Mouse (Mus musculus): ENCODE measurements around the gene Notch2. TPM values are rescaled to one million over a fixed set of nuclear protein-coding genes. Genes with fewer than 3 reads are reported as not detected.

The Notch2 gene
- polyA plus RNA-seq, 1 experiment from 2014 or later, result 35.7 TPM

- H3K36me3 ChIP-seq, result no peaks in the 10 kb centered on the region
- 74% methylated on average over 2 of the region's 2 CpGs for WGBS
- H3K4me2 ChIP-seq, result no peak overlapping the region
- no peak overlapping the region for H3K4me3 ChIP-seq (replicated peaks)
- H3K27me3 ChIP-seq, result no peaks in the 10 kb centered on the region
- H3K9me3 ChIP-seq, result peaks cover 5% of the 10 kb centered on the region
- no peak overlapping the region for H3K9ac ChIP-seq (replicated peaks)
- H3K4me1 ChIP-seq (replicated peaks), result no peaks in the 10 kb centered on the region
- H3K27ac ChIP-seq, result no peak overlapping the region
- ATAC-seq (ENCODE audit: insufficient number of reproducible peaks, insufficient read depth, low FRiP score, low TSS enrichment, low read depth), result no peak
Measured at GRCm38 (mm10) chr3:97978710-97979109, 34.6 kb upstream of the Notch2 start.

DNA sequence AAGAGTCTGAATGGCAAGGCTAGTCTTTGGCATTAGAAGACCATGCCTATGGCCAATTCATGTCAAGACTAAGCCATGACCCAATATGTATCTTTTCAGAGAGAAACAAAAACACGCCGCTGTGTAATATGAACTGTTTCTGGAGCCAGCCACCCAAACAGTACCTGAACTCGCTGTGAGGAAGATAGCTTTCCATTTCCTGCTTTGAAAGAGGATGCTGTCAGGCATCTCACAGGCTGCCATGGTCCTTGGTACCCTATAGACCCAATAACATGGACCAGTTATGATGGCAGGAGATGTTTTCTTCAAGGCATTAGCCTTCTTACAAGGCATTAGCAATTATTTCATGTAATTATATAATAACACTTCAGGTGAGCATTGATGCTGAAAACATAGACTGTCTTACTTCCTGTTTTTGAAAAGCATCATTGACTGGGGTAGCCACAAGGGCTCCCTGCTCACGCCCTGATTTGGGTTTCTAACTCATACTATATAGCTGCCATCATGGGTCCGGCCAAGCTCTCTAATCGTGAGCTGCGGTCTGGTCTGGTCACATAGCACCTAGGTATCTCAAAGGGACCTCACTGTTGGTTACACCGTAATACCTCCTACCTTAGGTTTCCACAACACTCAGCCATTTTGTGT lies 32.5 kb upstream of the Notch2 start:
- Histone ChIP-seq H3K9ac (replicated peaks) (no peak overlapping the region), H3K27ac (no peak overlapping the region), H3K9me3 (no peaks in the 10 kb centered on the region), H3K4me1 (replicated peaks) (no peaks in the 10 kb centered on the region), H3K4me2 (no peak overlapping the region), H3K4me3 (replicated peaks) (no peak overlapping the region), H3K36me3 (no peaks in the 10 kb centered on the region), H3K27me3 (no peaks in the 10 kb centered on the region)
- ATAC-seq (ENCODE audit: insufficient number of reproducible peaks, insufficient read depth, low FRiP score, low TSS enrichment, low read depth), result no peak
- WGBS, result 87% methylated on average over 8 of the region's 8 CpGs

- Histone ChIP-seq H3K27me3 (no peaks in the 10 kb centered on the region), H3K4me3 (replicated peaks) (no peak overlapping the region), H3K27ac (no peak overlapping the region), H3K9ac (replicated peaks) (no peak overlapping the region), H3K4me2 (no peak overlapping the region), H3K9me3 (no peaks in the 10 kb centered on the region), H3K4me1 (replicated peaks) (no peaks in the 10 kb centered on the region), H3K36me3 (no peaks in the 10 kb centered on the region)
- 44% methylated on average over 3 of the region's 3 CpGs for WGBS
- no peak for ATAC-seq (ENCODE audit: insufficient number of reproducible peaks, insufficient read depth, low FRiP score, low TSS enrichment, low read depth)
Measured at GRCm38 (mm10) chr3:97981376-97981906, 31.9 kb upstream of the Notch2 start.

DNA sequence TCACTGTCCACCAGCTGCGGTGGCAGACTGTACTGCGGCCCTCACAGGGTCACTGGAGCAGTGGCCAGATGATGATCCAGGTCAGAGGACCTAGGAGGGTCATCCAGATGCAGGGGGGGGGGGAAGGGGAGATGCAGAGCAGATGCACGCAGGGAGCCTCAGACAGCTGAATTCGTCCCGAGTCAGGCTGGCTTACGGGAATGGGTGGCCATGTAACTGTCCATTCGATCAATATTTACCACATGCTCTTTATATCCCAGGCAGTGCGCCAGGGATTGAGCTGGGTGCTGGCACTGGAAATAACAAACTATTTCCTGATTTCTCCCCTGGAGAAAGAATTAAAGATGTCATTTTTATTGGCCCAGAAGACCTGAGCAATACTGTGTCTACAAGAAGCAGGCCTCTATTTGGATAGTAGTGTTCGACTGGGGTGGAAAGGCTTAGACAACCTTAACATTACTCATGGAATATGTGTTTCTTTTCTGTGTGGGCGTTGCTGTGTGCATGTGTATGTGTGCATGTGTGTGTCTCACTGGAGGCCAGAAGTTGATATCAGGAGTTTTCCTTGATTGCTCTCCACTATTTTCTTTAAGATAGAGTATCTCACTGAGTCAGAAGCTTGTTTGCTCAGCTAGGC lies 28.3 kb upstream of the Notch2 start:
- Histone ChIP-seq H3K27me3 (no peaks in the 10 kb centered on the region), H3K27ac (no peak overlapping the region), H3K9me3 (no peaks in the 10 kb centered on the region), H3K4me3 (replicated peaks) (no peak overlapping the region), H3K4me1 (replicated peaks) (no peaks in the 10 kb centered on the region), H3K9ac (replicated peaks) (no peak overlapping the region), H3K4me2 (no peak overlapping the region), H3K36me3 (no peaks in the 10 kb centered on the region)
- ATAC-seq (ENCODE audit: insufficient number of reproducible peaks, insufficient read depth, low FRiP score, low TSS enrichment, low read depth), result no peak
- 71% methylated on average over 10 of the region's 10 CpGs for WGBS

DNA sequence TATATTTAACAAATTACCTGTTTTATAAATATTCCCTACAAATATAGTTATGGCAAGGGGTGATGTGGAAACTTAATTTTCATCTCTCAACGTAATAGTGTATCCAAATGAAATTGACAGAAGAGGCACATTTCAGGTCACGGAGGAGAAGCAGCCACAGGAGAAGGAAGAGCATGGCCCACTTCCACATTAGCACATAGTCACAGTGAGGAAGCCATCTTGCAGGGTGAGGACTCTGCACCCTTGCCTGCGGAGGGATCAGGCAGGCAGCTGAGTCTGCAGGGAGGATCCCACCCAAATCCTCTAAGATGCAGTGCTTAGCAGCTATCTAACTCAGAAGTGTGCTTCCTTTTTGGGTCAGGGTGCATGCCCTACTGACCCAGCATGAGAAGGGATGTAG lies 27.6 kb upstream of the Notch2 start:
- no peak overlapping the region for H3K4me2 ChIP-seq
- no peak for ATAC-seq (ENCODE audit: insufficient number of reproducible peaks, insufficient read depth, low FRiP score, low TSS enrichment, low read depth)
- no peak overlapping the region for H3K27ac ChIP-seq
- H3K4me3 ChIP-seq (replicated peaks), result no peak overlapping the region
- no peak overlapping the region for H3K9ac ChIP-seq (replicated peaks)
- no peaks in the 10 kb centered on the region for H3K4me1 ChIP-seq (replicated peaks)
- H3K27me3 ChIP-seq, result no peaks in the 10 kb centered on the region
- no peaks in the 10 kb centered on the region for H3K36me3 ChIP-seq
- 78% methylated on average over 3 of the region's 3 CpGs for WGBS
- H3K9me3 ChIP-seq, result no peaks in the 10 kb centered on the region

DNA sequence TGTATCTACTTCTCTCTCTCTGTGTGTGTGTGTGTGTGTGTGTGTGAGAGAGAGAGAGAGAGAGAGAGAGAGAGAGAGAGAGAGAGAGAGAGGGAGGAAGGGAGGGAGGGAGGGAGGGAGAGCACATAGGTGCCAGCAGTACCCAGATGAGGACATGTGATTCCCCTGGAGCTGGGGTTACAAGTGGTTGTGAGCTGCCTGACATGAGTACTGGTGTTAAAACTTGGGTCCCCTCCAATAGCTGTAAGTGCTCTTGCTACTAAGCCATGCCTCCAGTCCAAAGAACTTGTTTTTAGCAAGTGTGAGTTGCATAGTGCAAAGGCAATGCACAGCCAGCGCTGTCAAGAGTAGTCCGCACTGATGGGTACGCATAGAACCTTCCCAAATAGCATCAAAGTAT lies 26.2 kb upstream of the Notch2 start:
- H3K4me2 ChIP-seq, result no peak overlapping the region
- H3K36me3 ChIP-seq, result no peaks in the 10 kb centered on the region
- H3K27me3 ChIP-seq, result no peaks in the 10 kb centered on the region
- no peak overlapping the region for H3K9ac ChIP-seq (replicated peaks)
- H3K4me3 ChIP-seq (replicated peaks), result no peak overlapping the region
- H3K4me1 ChIP-seq (replicated peaks), result no peaks in the 10 kb centered on the region
- no peaks in the 10 kb centered on the region for H3K9me3 ChIP-seq
- 99% methylated on average over 3 of the region's 3 CpGs for WGBS
- no peak overlapping the region for H3K27ac ChIP-seq
- ATAC-seq (ENCODE audit: insufficient number of reproducible peaks, insufficient read depth, low FRiP score, low TSS enrichment, low read depth), result no peak

DNA sequence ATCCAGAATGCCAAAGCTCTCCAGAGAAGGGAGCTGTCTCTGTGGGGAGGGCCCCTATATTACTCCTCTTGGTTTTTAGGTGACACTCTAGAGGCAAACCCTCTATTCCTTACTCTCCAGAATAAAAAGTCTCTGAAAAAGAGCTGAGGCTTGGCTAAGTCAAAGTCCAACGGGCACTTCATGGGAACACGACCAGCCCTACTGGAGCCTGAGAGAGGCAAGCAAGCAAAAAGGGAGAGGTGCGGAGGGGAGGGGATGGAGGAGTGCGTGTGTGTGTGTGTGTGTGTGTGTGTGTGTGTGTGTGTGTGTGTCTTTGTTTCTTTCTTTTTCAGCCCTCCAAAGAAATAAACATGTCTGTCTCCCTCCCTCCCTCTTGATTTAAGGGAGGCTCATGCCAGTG lies 24.6 kb upstream of the Notch2 start:
- WGBS, result 65% methylated on average over 4 of the region's 4 CpGs
- no peaks in the 10 kb centered on the region for H3K9me3 ChIP-seq
- H3K36me3 ChIP-seq, result no peaks in the 10 kb centered on the region
- H3K4me2 ChIP-seq, result no peak overlapping the region
- H3K4me3 ChIP-seq (replicated peaks), result no peak overlapping the region
- H3K9ac ChIP-seq (replicated peaks), result no peak overlapping the region
- no peaks in the 10 kb centered on the region for H3K4me1 ChIP-seq (replicated peaks)
- H3K27ac ChIP-seq, result no peak overlapping the region
- H3K27me3 ChIP-seq, result no peaks in the 10 kb centered on the region
- ATAC-seq (ENCODE audit: insufficient number of reproducible peaks, insufficient read depth, low FRiP score, low TSS enrichment, low read depth), result no peak

DNA sequence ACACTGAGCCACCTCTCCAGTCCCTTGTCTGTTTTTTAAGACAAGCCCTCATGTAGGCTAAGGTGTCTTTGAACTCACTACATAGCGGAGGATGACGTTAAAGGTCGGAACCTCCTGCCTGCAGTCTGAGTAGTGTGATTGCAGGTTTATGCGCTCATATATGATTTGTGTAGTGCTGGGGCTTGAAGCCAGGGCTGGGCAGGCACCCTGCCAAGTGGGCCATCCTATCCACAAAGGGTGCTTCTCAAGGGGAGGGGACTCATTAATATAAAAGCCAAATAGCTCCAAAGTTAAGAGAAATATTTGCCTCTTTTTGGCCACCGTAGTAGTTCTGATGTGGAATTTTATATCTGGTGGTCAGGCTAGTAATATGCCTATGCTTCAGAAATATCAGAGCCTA lies 22.8 kb upstream of the Notch2 start:
- no peak overlapping the region for H3K4me2 ChIP-seq
- no peaks in the 10 kb centered on the region for H3K36me3 ChIP-seq
- WGBS, result 95% methylated on average over 5 of the region's 5 CpGs

GRCm38 (mm10) chr3:97992289-97992688 lies 21.0 kb upstream of the Notch2 start:
- ATAC-seq (ENCODE audit: insufficient number of reproducible peaks, insufficient read depth, low FRiP score, low TSS enrichment, low read depth), result no peak
- H3K4me3 ChIP-seq (replicated peaks), result no peak overlapping the region
- H3K9ac ChIP-seq (replicated peaks), result no peak overlapping the region
- H3K27ac ChIP-seq, result no peak overlapping the region
- no peaks in the 10 kb centered on the region for H3K36me3 ChIP-seq
- peaks cover 14% of the 10 kb centered on the region for H3K4me1 ChIP-seq (replicated peaks)
- WGBS, result 72% methylated on average over 4 of the region's 4 CpGs
- no peaks in the 10 kb centered on the region for H3K27me3 ChIP-seq
- no peak overlapping the region for H3K4me2 ChIP-seq
- H3K9me3 ChIP-seq, result no peaks in the 10 kb centered on the region

More for the DNA sequence above, 22.8 kb upstream of the Notch2 start:
- no peaks in the 10 kb centered on the region for H3K27me3 ChIP-seq
- ATAC-seq (ENCODE audit: insufficient number of reproducible peaks, insufficient read depth, low FRiP score, low TSS enrichment, low read depth), result no peak
- no peak overlapping the region for H3K27ac ChIP-seq
- H3K4me3 ChIP-seq (replicated peaks), result no peak overlapping the region
- peaks cover 9% of the 10 kb centered on the region for H3K4me1 ChIP-seq (replicated peaks)
- no peak overlapping the region for H3K9ac ChIP-seq (replicated peaks)
- H3K9me3 ChIP-seq, result no peaks in the 10 kb centered on the region

DNA sequence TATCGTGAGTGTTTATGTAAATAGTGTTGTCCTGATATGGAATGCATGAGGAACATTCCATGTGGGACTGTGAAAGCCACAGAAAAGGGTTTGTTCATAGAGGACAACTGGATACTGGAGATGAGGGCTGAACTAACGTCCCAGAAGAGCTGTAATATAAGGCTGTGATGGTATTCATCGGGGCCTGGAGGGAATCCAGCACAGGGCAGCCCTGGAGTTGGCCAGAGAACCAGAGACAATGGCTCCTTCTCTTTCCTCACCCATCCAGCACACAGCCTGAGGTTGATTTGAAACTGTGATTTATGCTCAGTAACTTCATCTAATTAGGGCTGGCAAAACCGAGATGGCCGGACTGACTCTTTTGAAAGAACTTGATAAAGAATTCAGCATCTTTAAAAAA lies 20.1 kb upstream of the Notch2 start:
- H3K36me3 ChIP-seq, result no peaks in the 10 kb centered on the region
- no peaks in the 10 kb centered on the region for H3K9me3 ChIP-seq
- 60% methylated on average over 5 of the region's 5 CpGs for WGBS
- peaks cover 14% of the 10 kb centered on the region for H3K4me1 ChIP-seq (replicated peaks)
- H3K4me3 ChIP-seq (replicated peaks), result no peak overlapping the region
- H3K27me3 ChIP-seq, result no peaks in the 10 kb centered on the region
- H3K4me2 ChIP-seq, result no peak overlapping the region
- H3K9ac ChIP-seq (replicated peaks), result no peak overlapping the region
- no peak overlapping the region for H3K27ac ChIP-seq
- ATAC-seq (ENCODE audit: insufficient number of reproducible peaks, insufficient read depth, low FRiP score, low TSS enrichment, low read depth), result no peak

DNA sequence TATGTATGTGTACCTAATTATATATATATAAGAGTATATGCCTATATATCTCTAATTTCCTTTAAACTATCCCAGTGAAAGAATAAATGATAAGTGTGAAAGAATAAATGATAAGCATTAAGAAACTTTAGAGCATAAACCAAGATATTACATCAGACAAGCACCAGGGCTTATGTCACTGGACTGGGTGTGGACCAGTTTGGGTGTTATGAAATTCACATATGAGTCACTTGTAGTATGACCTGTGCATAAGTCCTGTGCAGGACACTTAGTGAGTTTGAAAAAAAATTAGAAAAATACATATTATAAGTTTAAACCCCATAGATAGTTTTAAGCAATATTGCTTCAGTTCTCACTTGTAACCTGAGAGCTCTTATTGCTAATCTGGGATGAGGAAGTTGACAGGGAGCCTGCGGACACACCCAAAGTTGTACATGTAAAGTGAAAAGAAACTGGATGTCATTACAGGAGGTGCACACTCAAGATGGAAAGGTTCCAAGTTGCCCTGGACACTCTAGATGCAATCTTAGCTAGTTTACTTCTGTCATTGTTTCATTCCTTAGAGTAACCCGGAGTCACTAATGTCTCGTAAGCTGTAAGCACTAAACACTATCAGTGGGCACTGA lies 19.3 kb upstream of the Notch2 start:
- Histone ChIP-seq H3K9me3 (no peaks in the 10 kb centered on the region), H3K36me3 (no peaks in the 10 kb centered on the region), H3K4me3 (replicated peaks) (no peak overlapping the region), H3K4me1 (replicated peaks) (peaks cover 14% of the 10 kb centered on the region), H3K27me3 (no peaks in the 10 kb centered on the region), H3K9ac (replicated peaks) (no peak overlapping the region), H3K4me2 (no peak overlapping the region), H3K27ac (no peak overlapping the region)
- WGBS, result 86% methylated on average over 3 of the region's 3 CpGs
- ATAC-seq (ENCODE audit: insufficient number of reproducible peaks, insufficient read depth, low FRiP score, low TSS enrichment, low read depth), result no peak
